Mouse (Mus musculus) bone marrow macrophage, adult 2 months (primary cell): ENCODE results near the gene Nyap1.

Source experiments
- CTCF ChIP-seq: IDR thresholded peaks from 2 replicates; pipeline ENCODE4 v1.5.1; 2012; ENCODE audit warnings: low read depth, mild to moderate bottlenecking, low read length, moderate library complexity
- POLR2A ChIP-seq: IDR thresholded peaks from 2 replicates; pipeline ENCODE4 v1.6.1; 2012; ENCODE audit warnings: mild to moderate bottlenecking, low read depth, low read length, borderline replicate concordance

DNA sequence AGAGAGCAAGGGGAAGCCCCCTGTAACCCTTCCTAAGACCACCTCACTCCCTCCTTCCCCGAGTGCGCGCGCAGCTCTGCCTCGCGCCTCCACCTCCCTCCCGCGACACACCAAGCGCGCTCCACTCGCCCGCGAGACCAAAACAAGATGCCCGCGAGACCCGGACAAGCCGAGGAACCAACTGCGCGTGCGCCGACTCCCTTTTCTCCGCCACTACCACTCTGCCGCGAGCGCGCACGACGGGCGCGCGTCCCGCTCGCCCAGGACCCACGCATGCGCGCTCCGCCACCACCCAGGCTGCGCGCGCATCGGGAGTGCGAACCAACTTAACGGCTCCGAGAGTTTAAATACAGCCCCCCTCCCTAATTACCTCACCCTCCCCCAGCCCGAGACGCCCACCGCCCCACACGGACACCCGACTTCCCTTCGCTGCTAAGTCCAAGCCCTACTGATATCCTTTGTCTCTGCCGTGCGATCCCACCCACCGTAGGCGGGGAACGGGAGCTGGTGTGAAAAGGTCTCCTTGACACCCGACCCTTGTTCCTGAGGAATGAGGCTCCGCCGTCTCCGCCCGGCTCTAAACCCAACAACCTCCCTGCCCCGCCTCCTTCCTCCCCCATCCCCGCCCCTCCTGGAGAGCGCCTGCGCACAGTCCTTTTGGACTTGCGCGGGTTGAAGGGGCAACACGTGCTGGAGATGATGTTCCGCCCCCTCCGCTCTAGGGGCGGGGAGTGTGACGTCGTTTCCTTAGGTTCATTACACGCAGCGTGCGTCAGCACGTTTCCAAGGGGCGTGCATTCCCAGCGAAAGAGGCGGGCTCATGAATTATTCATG lies 44.9 kb upstream of the Nyap1 start:
- no peak for TF ChIP-seq CTCF
- peak; percentile 86 for TF ChIP-seq POLR2A
